Mouse (Mus musculus) kidney, embryonic 16.5 days (tissue): ENCODE results near the gene Patz1. TPM values are rescaled to one million over a fixed set of nuclear protein-coding genes. Genes with fewer than 3 reads are reported as not detected.

Experiments used
- ATAC-seq: fragments of 200-750 bp; cut with Nextera tagmentation; 2 replicates; pipeline ENCODE4 v1.8.0; 2017; ENCODE audit warnings: moderate TSS enrichment; ENCODE audit not compliant: low FRiP score, low TSS enrichment
- H3K27ac ChIP-seq: fragments of 300-500 bp; sonication (generic); 2 replicates; pipeline ENCODE4 v1.5.1; 2014; ENCODE audit warnings: low read length
- H3K27me3 ChIP-seq: fragments of 300-500 bp; sonication (generic); 2 replicates; pipeline ENCODE4 v1.6.1; 2014; ENCODE audit warnings: low read length, control low read depth, mixed read lengths; ENCODE audit not compliant: insufficient read depth
- H3K36me3 ChIP-seq: fragments of 300-500 bp; sonication (generic); 2 replicates; pipeline ENCODE4 v1.6.1; 2014; ENCODE audit warnings: low read length, control low read depth, mixed read lengths; ENCODE audit not compliant: insufficient read depth
- H3K4me1 ChIP-seq: fragments of 300-500 bp; sonication (generic); 2 replicates; pipeline ENCODE4 v1.6.1; 2014; ENCODE audit warnings: low read length, control low read depth, mixed read lengths; ENCODE audit not compliant: insufficient read depth
- H3K4me2 ChIP-seq: fragments of 300-500 bp; sonication (generic); replicated peaks from 2 replicates; pipeline ENCODE4 v1.6.1; 2014; ENCODE audit warnings: low read depth, low read length
- H3K4me3 ChIP-seq: fragments of 300-500 bp; sonication (generic); 2 replicates; pipeline ENCODE4 v1.5.1; 2014; ENCODE audit warnings: mild to moderate bottlenecking, low read length
- H3K9ac ChIP-seq: fragments of 300-500 bp; sonication (generic); replicated peaks from 2 replicates; pipeline ENCODE4 v1.6.1; 2014; ENCODE audit warnings: low read length
- H3K9me3 ChIP-seq: fragments of 300-500 bp; sonication (generic); 2 replicates; pipeline ENCODE4 v1.6.1; 2016; ENCODE audit warnings: low read length, control low read depth
- WGBS: fragments of 180-500 bp; shearing (Covaris S2); extraction: QIAGEN DNeasy Blood & Tissue Kit; methylation state at CpG from one replicate; pipeline ENCODE4 v1.1.7; 2014; 5-methylcytosine and 5-hydroxymethylcytosine counted together
- polyA plus RNA-seq: library from polyadenylated mRNA; unstranded; fragments of >200 nt; fragmentation: Nextera tagmentation; extraction: Ambion mirVana; gene quantifications from 2 replicates; pipeline ENCODE4 v1.2.1, GENCODE M21; 2015

The Patz1 gene
- polyA plus RNA-seq, 1 experiment from 2014 or later: 49.5 TPM

GRCm38 (mm10) chr11:3290640-3291310 lies 2.1 kb downstream of the Patz1 start:
- under 1% methylated on average over 50 of the region's 50 CpGs for WGBS
- no peaks in the 10 kb centered on the region for H3K27me3 ChIP-seq
- H3K27ac ChIP-seq: peak overlapping the region; percentile 100
- no peaks in the 10 kb centered on the region for H3K9me3 ChIP-seq
- peaks cover 30% of the 10 kb centered on the region for H3K36me3 ChIP-seq
- H3K4me1 ChIP-seq: peaks cover 36% of the 10 kb centered on the region
- peak; percentile 1; the same call in 1 of the 2 replicates for ATAC-seq
- H3K4me3 ChIP-seq: peak overlapping the region; percentile 75
- peak overlapping the region; percentile 97 for H3K9ac ChIP-seq
- H3K4me2 ChIP-seq: peak overlapping the region; percentile 98

- Histone ChIP-seq H3K4me3 (peak overlapping the region; percentile 75), H3K9me3 (no peaks in the 10 kb centered on the region), H3K27me3 (no peaks in the 10 kb centered on the region), H3K4me1 (peaks cover 36% of the 10 kb centered on the region), H3K4me2 (peak overlapping the region; percentile 98), H3K9ac (peak overlapping the region; percentile 97), H3K27ac (peak overlapping the region; percentile 100), H3K36me3 (peaks cover 37% of the 10 kb centered on the region)
- ATAC-seq: no peak
- WGBS: under 1% methylated on average over 26 of the region's 26 CpGs
These were observed 2.8 kb downstream of the Patz1 start for GRCm38 (mm10) chr11:3291311-3292061.

- ATAC-seq: peak; percentile 37
- no peaks in the 10 kb centered on the region for H3K9me3 ChIP-seq
- 0% methylated on average over 8 of the region's 8 CpGs for WGBS
- no peaks in the 10 kb centered on the region for H3K27me3 ChIP-seq
- peak overlapping the region; percentile 75 for H3K4me3 ChIP-seq
- peak overlapping the region; percentile 97 for H3K9ac ChIP-seq
- peaks cover 42% of the 10 kb centered on the region for H3K36me3 ChIP-seq
- peak overlapping the region; percentile 98 for H3K4me2 ChIP-seq
- H3K4me1 ChIP-seq: peaks cover 39% of the 10 kb centered on the region
- peak overlapping the region; percentile 100 for H3K27ac ChIP-seq
These were observed 3.4 kb downstream of the Patz1 start for GRCm38 (mm10) chr11:3292062-3292421.

DNA sequence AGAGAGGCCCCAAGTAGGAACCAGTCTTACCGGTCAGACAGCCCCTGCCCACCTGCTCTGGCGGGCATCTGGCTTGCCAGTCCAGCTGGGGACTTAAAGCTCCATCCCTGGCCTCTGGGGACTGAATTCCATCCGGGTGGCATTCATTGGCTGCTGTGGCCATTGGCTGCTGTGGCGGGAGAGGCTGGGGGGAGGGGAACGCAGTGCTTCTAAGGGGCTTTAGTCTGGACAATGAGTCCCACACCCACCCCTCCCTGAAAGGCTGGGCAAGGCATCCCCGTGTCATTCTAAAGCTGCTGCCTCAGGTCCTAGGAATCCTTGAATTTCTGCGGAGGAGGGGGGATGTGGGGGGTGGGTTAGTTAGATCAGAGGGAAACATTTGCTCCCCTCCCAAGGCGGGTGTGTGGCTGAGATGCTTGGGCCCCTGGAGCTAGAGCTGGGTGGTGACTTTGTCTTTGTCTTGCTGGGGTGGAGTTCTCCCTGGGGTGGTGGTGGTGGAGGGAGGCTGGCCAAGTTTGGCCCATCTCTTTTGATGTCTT lies 4.1 kb downstream of the Patz1 start:
- Histone ChIP-seq H3K27ac (peak overlapping the region; percentile 100), H3K4me1 (peaks cover 39% of the 10 kb centered on the region), H3K27me3 (no peaks in the 10 kb centered on the region), H3K4me2 (peak overlapping the region; percentile 98), H3K36me3 (peaks cover 49% of the 10 kb centered on the region), H3K9ac (peak overlapping the region; percentile 97), H3K9me3 (no peaks in the 10 kb centered on the region), H3K4me3 (peak overlapping the region; percentile 75)
- ATAC-seq: peak; percentile 12; the same call in 1 of the 2 replicates
- WGBS: 2% methylated on average over 8 of the region's 8 CpGs

DNA sequence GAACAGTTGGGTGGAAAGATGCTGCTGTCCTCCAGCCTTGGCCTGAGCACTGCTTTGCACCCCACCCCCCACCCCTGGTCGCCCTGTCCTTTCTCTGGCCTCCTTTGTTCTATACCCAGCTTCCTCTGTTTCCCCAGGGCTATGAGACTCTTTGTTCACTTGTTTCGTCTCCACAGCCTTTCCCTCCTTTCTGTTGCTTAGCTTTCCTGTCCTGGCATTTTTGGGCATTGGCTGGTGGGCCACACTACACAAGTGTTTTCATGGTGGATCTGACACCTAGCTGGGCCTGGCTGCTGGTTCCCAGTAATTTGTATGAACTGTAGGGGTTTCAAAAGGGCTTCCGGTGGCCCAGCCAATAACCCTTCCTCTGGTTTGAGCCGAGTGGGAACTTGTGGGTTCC lies 4.7 kb downstream of the Patz1 start:
- H3K4me3 ChIP-seq: peak overlapping the region; percentile 75
- WGBS: 33% methylated on average over 4 of the region's 4 CpGs
- H3K27me3 ChIP-seq: no peaks in the 10 kb centered on the region
- H3K9ac ChIP-seq: peak overlapping the region; percentile 97
- H3K27ac ChIP-seq: peak overlapping the region; percentile 100
- peaks cover 38% of the 10 kb centered on the region for H3K4me1 ChIP-seq
- no peak for ATAC-seq
- no peaks in the 10 kb centered on the region for H3K9me3 ChIP-seq
- H3K36me3 ChIP-seq: peaks cover 55% of the 10 kb centered on the region
- H3K4me2 ChIP-seq: peak overlapping the region; percentile 98

- no peak overlapping the region for H3K4me3 ChIP-seq
- H3K9ac ChIP-seq: peak overlapping the region; percentile 97; the same call in 1 of the 2 replicates
- 0 out of 2 replicates have a peak overlapping the region, but pooled peaks have one; percentile 98 for H3K4me2 ChIP-seq
These were observed 6.0 kb downstream of the Patz1 start for GRCm38 (mm10) chr11:3294641-3295040.

DNA sequence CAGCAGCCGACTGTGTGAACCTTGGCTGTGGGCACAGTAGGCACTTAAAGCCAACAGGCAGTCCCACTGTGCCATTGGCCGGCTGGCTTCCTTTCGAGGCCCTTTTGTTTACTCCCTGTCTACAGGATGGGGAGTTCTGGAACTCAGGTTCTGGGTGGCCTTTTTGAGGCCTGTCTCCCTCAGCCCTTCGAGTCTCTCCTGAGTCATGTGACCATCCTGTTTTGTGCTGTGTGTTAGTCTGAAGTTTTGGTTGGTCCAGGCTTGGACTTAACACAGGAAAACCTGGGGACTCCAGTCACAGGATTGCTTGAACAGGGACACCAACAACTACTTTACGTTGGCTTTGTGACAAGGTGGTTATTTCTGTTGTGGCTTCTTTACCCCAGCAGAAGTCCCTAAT lies 7.4 kb downstream of the Patz1 start:
- H3K4me2 ChIP-seq: no peak overlapping the region
- peaks cover 80% of the 10 kb centered on the region for H3K36me3 ChIP-seq

More at GRCm38 (mm10) chr11:3294641-3295040, 6.0 kb downstream of the Patz1 start:
- peaks cover 68% of the 10 kb centered on the region for H3K36me3 ChIP-seq
- H3K9me3 ChIP-seq: no peaks in the 10 kb centered on the region
- ATAC-seq: no peak
- peaks cover 38% of the 10 kb centered on the region for H3K4me1 ChIP-seq
- H3K27me3 ChIP-seq: no peaks in the 10 kb centered on the region
- 82% methylated on average over 2 of the region's 2 CpGs for WGBS
- H3K27ac ChIP-seq: no peak overlapping the region

GRCm38 (mm10) chr11:3297871-3298812 lies 9.5 kb downstream of the Patz1 start:
- 83% methylated on average over 10 of the region's 10 CpGs for WGBS
- Histone ChIP-seq H3K27ac (no peak overlapping the region), H3K9ac (no peak overlapping the region), H3K27me3 (no peaks in the 10 kb centered on the region), H3K36me3 (peaks cover 95% of the 10 kb centered on the region), H3K4me1 (peaks cover 28% of the 10 kb centered on the region), H3K4me2 (no peak overlapping the region), H3K9me3 (no peaks in the 10 kb centered on the region), H3K4me3 (no peak overlapping the region)
- ATAC-seq: no peak

More for the DNA sequence above, 7.4 kb downstream of the Patz1 start:
- Histone ChIP-seq H3K27ac (no peak overlapping the region), H3K4me3 (no peak overlapping the region), H3K9ac (no peak overlapping the region), H3K9me3 (no peaks in the 10 kb centered on the region), H3K4me1 (peaks cover 38% of the 10 kb centered on the region), H3K27me3 (no peaks in the 10 kb centered on the region)
- no peak for ATAC-seq
- WGBS: 68% methylated on average over 5 of the region's 5 CpGs

DNA sequence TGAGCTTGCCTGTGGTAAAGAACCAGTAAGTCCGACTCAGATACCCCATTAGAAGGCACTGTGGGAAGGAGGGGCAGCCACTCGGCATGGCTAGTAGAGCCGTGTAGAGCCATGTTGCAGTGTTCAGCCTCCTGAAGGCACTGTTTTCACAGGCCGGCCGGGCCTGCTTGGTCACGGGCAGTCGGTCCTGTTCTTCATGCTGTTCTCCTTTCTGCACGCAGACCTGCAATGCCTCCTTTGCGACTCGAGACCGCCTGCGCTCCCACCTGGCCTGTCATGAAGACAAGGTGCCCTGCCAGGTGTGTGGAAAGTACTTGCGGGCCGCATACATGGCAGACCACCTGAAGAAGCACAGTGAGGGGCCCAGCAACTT lies 10.1 kb downstream of the Patz1 start:
- H3K27ac ChIP-seq: no peak overlapping the region
- 92% methylated on average over 14 of the region's 14 CpGs for WGBS
- no peak for ATAC-seq

More for the DNA sequence above, 10.1 kb downstream of the Patz1 start:
- Histone ChIP-seq H3K27me3 (no peaks in the 10 kb centered on the region), H3K9me3 (no peaks in the 10 kb centered on the region), H3K4me2 (no peak overlapping the region), H3K4me1 (peaks cover 22% of the 10 kb centered on the region), H3K9ac (no peak overlapping the region), H3K36me3 (peaks cover 89% of the 10 kb centered on the region), H3K4me3 (no peak overlapping the region)
